Mouse (Mus musculus): Measurements from ENCODE around the gene Rem2.
A peak's percentile ranks its signal among the peaks of the same experiment; 100 is the strongest.

Rem2 gene

GRCm38 (mm10) chr14:54443712-54444618, 31.9 kb upstream of the Rem2 start:
- DNase-seq (ENCODE audit: low read depth, low spot score): peak; percentile 99

GRCm38 (mm10) chr14:54445476-54445875, 30.4 kb upstream of the Rem2 start:
- DNase-seq (ENCODE audit: low read depth, low spot score): peak; percentile 84

GRCm38 (mm10) chr14:54453566-54453965, 22.3 kb upstream of the Rem2 start:
- DNase-seq (ENCODE audit: low read depth, low spot score): no peak

- DNase-seq (ENCODE audit: low read depth, low spot score): no peak
These were observed 21.0 kb upstream of the Rem2 start for GRCm38 (mm10) chr14:54454669-54455528.

- no peak for DNase-seq (ENCODE audit: low read depth, low spot score)
These were observed 17.9 kb upstream of the Rem2 start for GRCm38 (mm10) chr14:54457907-54458569.

GRCm38 (mm10) chr14:54462146-54462545, 13.8 kb upstream of the Rem2 start:
- no peak for DNase-seq (ENCODE audit: low read depth, low spot score)

- no peak for DNase-seq (ENCODE audit: low read depth, low spot score)
These were observed 12.6 kb upstream of the Rem2 start for GRCm38 (mm10) chr14:54463108-54463958.

GRCm38 (mm10) chr14:54463959-54464292, 12.0 kb upstream of the Rem2 start, which contains the start of gene Lrp10:
Lrp10 (plus strand) TSS chr14:54464137.
- peak; percentile 79 for DNase-seq (ENCODE audit: low read depth, low spot score)

GRCm38 (mm10) chr14:54464293-54465005, 11.5 kb upstream of the Rem2 start:
- DNase-seq (ENCODE audit: low read depth, low spot score): peak; percentile 91

- no peak for DNase-seq (ENCODE audit: low read depth, low spot score)
These were observed 4.4 kb upstream of the Rem2 start for GRCm38 (mm10) chr14:54471467-54471866.

- no peak for DNase-seq (ENCODE audit: low read depth, low spot score)
These were observed 3.2 kb upstream of the Rem2 start for GRCm38 (mm10) chr14:54472671-54473070.

GRCm38 (mm10) chr14:54474744-54475143, 1.2 kb upstream of the Rem2 start:
- no peak for DNase-seq (ENCODE audit: low read depth, low spot score)

GRCm38 (mm10) chr14:54477172-54477909, 1.4 kb downstream of the Rem2 start:
- no peak for DNase-seq (ENCODE audit: low read depth, low spot score)

GRCm38 (mm10) chr14:54479451-54479920, 3.6 kb downstream of the Rem2 start:
- no peak for DNase-seq (ENCODE audit: low read depth, low spot score)

- DNase-seq (ENCODE audit: low read depth, low spot score): no peak
These were observed 4.8 kb downstream of the Rem2 start for GRCm38 (mm10) chr14:54480673-54481072.

- DNase-seq (ENCODE audit: low read depth, low spot score): peak; percentile 90
These were observed 5.5 kb downstream of the Rem2 start for GRCm38 (mm10) chr14:54481402-54481801.

- DNase-seq (ENCODE audit: low read depth, low spot score): peak; percentile 20
These were observed 6.6 kb downstream of the Rem2 start for GRCm38 (mm10) chr14:54482498-54482897.

- DNase-seq (ENCODE audit: low read depth, low spot score): no peak
These were observed 10.0 kb downstream of the Rem2 start for GRCm38 (mm10) chr14:54485899-54486298.

- DNase-seq (ENCODE audit: low read depth, low spot score): no peak
These were observed 11.8 kb downstream of the Rem2 start for GRCm38 (mm10) chr14:54487732-54488131.
